ENCODE assay signal across 8 mouse cellular contexts in the genomic region with DNA sequence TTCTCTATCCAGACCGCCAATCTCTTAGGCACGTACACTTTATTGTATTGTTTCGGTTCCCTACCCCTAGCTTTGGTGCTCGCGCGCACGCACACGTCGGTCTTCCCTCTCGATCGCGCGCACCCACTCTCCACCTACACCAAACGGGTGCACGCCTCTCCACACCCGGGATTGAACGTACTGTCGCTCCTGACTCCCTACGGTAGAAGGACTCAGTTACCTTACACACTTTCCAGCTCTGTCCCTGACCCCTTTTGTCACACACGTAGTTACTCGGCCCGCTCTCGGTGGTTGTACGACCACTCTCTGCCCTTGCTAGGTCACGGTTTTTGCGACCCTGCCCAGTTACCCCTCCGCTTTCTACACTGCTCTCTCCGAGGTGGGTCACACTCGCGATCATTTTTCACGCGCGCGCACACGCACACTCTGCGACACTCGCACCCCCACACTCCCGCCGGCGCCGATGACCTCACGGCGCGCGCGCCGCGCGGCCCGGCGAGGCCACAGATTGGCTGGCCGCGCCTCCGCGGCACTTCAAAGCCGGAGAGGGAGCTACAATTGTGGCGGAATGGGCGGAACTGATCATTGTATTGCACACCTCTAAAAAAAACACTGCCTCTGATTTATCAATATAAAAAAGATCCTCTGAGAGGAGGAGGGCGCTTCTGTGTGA. TPM values are rescaled to one million over a fixed set of nuclear protein-coding genes. Genes with fewer than 3 reads are reported as not detected.
DNase-seq lines count a peak whose midpoint lies in the region; ATAC-seq and TF ChIP-seq lines count a peak whose summit lies in the region.

No protein-coding gene starts in this region.

- peak overlapping the region; percentile 41 for H3K9ac ChIP-seq in embryonic facial prominence, embryonic 14.5 days (ENCODE audit: low read depth, low read length)
- no peak overlapping the region for H3K9ac ChIP-seq in intestine, embryonic 15.5 days

- peaks cover 13% of the 10 kb centered on the region for H3K27me3 ChIP-seq in kidney, adult 2 months (replicated peaks; ENCODE audit: control insufficient read depth, insufficient read depth, low read length)
- peaks cover 81% of the 10 kb centered on the region for H3K27me3 ChIP-seq in Patski
- H3K27me3 ChIP-seq in embryonic facial prominence, embryonic 14.5 days (replicated peaks; ENCODE audit: control insufficient read depth, insufficient read depth, low read length), result peaks cover 96% of the 10 kb centered on the region
- H3K27me3 ChIP-seq in intestine, embryonic 15.5 days (replicated peaks), result peaks cover 74% of the 10 kb centered on the region

- POLR2A ChIA-PET in Patski (lab: Charles Lee), result interaction anchor here (0.7 kb wide), 1 partner anchor 601 kb away, joined by 3 read pairs; no protein-coding TSS in a partner anchor

- no peak for TF ChIP-seq POLR2A in kidney, adult 2 months (IDR thresholded peaks at IDR 0.05; ENCODE audit: low read depth, low read length)

- 0 out of 2 replicates have a peak, but pooled peaks cover 4% of the 10 kb centered on the region for H3K4me1 ChIP-seq in kidney, adult 2 months (ENCODE audit: control insufficient read depth, insufficient read depth, low read length)
- peaks cover 8% of the 10 kb centered on the region; the same call in 1 of the 2 replicates for H3K4me1 ChIP-seq in embryonic facial prominence, embryonic 14.5 days (ENCODE audit: control insufficient read depth, insufficient read depth, low read length)
- peaks cover 29% of the 10 kb centered on the region for H3K4me1 ChIP-seq in intestine, embryonic 15.5 days (replicated peaks)

- no peak for TF ChIP-seq CTCF in kidney, adult 2 months (conservative IDR thresholded peaks at IDR 0.05; ENCODE audit: insufficient read depth, insufficient read length, low read depth, low read length)
- no peak for TF ChIP-seq CTCF in Patski (IDR thresholded peaks at IDR 0.05)

- DNase-seq in kidney, adult 2 months, result no peak
- no peak for DNase-seq in kidney, postnatal 36 days
- no peak for DNase-seq in Patski (ENCODE audit: low read depth, low spot score)
- peak; percentile 80 for DNase-seq in embryonic facial prominence, embryonic 14.5 days (ENCODE audit: low spot score)
- DNase-seq in yolk sac, embryonic 10.5 days (ENCODE audit: low spot score), result peak; percentile 45
- DNase-seq in gastrocnemius, postnatal 25 days, result no peak

- CTCF ChIA-PET in Patski (lab: Charles Lee), result no interaction called here

- H3K4me2 ChIP-seq in embryonic facial prominence, embryonic 14.5 days (ENCODE audit: low read depth, low read length), result peak overlapping the region; percentile 61
- peak overlapping the region; percentile 87 for H3K4me2 ChIP-seq in intestine, embryonic 15.5 days (replicated peaks)

- H3K36me3 ChIP-seq in kidney, adult 2 months (ENCODE audit: control insufficient read depth, insufficient read depth, low read length), result no peaks in the 10 kb centered on the region
- no peaks in the 10 kb centered on the region for H3K36me3 ChIP-seq in embryonic facial prominence, embryonic 14.5 days (ENCODE audit: control insufficient read depth, insufficient read depth, low read length)
- no peaks in the 10 kb centered on the region for H3K36me3 ChIP-seq in intestine, embryonic 15.5 days

- WGBS in kidney, adult 2 months, result 1% methylated on average over 59 of the region's 59 CpGs
- WGBS in embryonic facial prominence, embryonic 14.5 days, result under 1% methylated on average over 58 of the region's 59 CpGs
- WGBS in intestine, embryonic 15.5 days, result under 1% methylated on average over 59 of the region's 59 CpGs

- in situ Hi-C loops in Patski (cut with MboI; ENCODE audit: low pct_unique_long_range_greater_than_20kb), result loop anchor here (25.0 kb wide), 1 partner anchor 534 kb away; a partner anchor contains a TSS

- peak overlapping the region; percentile 42 for H3K4me3 ChIP-seq in kidney, adult 2 months (ENCODE audit: insufficient read depth, low read depth, low read length)
- peak overlapping the region; percentile 43 for H3K4me3 ChIP-seq in embryonic facial prominence, embryonic 14.5 days (ENCODE audit: low read depth, low read length)
- H3K4me3 ChIP-seq in intestine, embryonic 15.5 days (replicated peaks), result peak overlapping the region; percentile 43

- ATAC-seq in Patski, result peak; percentile 24
- peak; percentile 56 for ATAC-seq in embryonic facial prominence, embryonic 14.5 days (ENCODE audit: low read depth)
- ATAC-seq in intestine, embryonic 15.5 days, result peak; percentile 75
- ATAC-seq in megakaryocyte-erythroid progenitor cell, adult 5-6 weeks (replicated peaks; ENCODE audit: low FRiP score, low TSS enrichment, poor library complexity, severe bottlenecking), result peak; percentile 43

- no peaks in the 10 kb centered on the region for H3K9me3 ChIP-seq in embryonic facial prominence, embryonic 14.5 days (ENCODE audit: control insufficient read depth, low read length)
- H3K9me3 ChIP-seq in intestine, embryonic 15.5 days, result no peaks in the 10 kb centered on the region

- no peak overlapping the region for H3K27ac ChIP-seq in kidney, adult 2 months (ENCODE audit: insufficient read depth, low read depth, low read length)
- peak overlapping the region; percentile 68; the same call in 1 of the 2 replicates for H3K27ac ChIP-seq in embryonic facial prominence, embryonic 14.5 days (replicated peaks; ENCODE audit: low read depth, low read length)
- H3K27ac ChIP-seq in intestine, embryonic 15.5 days, result no peak overlapping the region

RNA-seq across cellular contexts. Expression of a gene that starts 0.7 kb away (rescaled TPM):
- polyA plus RNA-seq in kidney, adult 2 months (2012; rRNA removed), result not detected in 2 replicates
- 0.03 TPM for polyA plus RNA-seq in Patski (2021)
- 1.9 and 3.5 TPM in 2 replicates for polyA plus RNA-seq in embryonic facial prominence, embryonic 14.5 days (2014; fragmentation: Nextera tagmentation; extraction: Ambion mirVana)
- polyA plus RNA-seq in intestine, embryonic 15.5 days (2015; fragmentation: Nextera tagmentation; extraction: Ambion mirVana), result not detected in 2 replicates
- total RNA-seq in megakaryocyte-erythroid progenitor cell, adult 5-6 weeks (2014; fragmentation: Nextera tagmentation), result not detected in 2 replicates
- not detected in 2 replicates for total RNA-seq in megakaryocyte-erythroid progenitor cell, adult 5-6 weeks (2017)
- total RNA-seq in gastrocnemius, postnatal 25 days (2021), result not detected

Comparison
In these comparisons a context has a peak if more than half of its experiments do, and no peak if none do; other contexts are left out.
1. DNase-seq: peak in embryonic facial prominence, embryonic 14.5 days (single experiment) and yolk sac, embryonic 10.5 days (single experiment); none in kidney, adult 2 months (single experiment), kidney, postnatal 36 days (0 of 2), Patski (single experiment) and gastrocnemius, postnatal 25 days (single experiment).
2. ATAC-seq: peak in every context shown above with its lines; median percentile 75 in intestine, embryonic 15.5 days; 56 in embryonic facial prominence, embryonic 14.5 days; 43 in megakaryocyte-erythroid progenitor cell, adult 5-6 weeks; 24 in Patski.
3. Peak in every context shown above with its lines, with median percentiles within 50 percentile points of each other: H3K4me3 ChIP-seq.